Mouse (Mus musculus): ENCODE measurements around the gene Fam57b.

The Fam57b gene

DNA sequence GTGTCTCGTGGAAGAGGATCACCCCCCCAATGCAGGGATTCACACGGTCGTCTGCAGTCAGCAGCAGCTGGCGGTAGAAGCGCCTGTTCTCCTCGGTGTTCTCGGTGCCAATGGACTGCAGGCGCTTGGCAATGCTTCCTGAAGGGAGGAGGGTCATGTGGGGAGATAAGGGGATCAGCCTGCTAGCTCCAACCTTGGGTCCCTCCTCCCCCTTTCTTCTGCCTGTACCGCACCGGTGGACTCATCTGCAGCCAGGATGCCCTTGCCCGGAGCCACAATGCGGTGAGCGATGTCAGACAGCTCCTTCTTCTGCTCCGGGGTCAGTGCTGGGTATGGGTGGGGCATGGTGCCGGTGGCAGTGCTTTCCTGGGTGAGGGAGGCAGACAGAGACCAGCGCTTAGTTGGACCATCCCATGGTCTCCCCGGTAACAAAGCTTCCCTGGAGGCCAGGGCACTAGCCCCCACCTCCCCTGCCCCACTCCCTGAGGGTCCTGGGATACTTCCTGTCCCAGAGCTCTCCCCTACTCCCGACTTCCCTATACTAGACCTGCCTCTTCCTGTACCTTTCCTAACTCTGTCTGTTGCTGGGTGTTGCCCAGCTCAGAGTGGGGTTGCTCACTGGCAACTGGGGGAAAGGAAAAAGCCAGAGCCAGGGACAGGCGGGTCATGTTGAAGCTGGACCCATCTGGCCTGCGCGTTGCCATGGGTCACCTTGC, at the start of gene Fam57b:
Fam57b (plus strand) TSS at position 258 of the 716 bp plus-strand sequence.
- peak; percentile 55 for DNase-seq

DNA sequence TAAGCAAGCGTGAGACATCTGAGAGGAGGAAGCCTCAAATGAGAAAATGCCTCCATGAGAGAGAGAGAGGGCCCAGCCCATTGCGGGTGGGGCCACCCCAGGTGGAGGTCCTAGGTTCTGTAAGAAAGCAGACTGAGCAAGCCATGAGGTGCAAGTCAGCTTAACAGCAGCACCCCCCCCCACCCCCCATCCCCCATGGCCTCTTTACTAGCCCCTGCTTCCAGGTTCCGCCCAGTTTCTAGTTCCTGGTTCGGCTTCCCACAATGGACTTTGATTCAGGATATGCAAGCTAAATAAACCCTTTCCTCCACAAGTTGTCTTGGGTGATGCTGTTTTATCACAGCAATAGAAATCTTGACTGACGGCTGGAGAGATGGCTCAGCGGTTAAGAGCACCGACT, 48.6 kb upstream of the Fam57b start:
- no peak for DNase-seq

GRCm38 (mm10) chr7:126749582-126750343, 47.7 kb upstream of the Fam57b start:
- DNase-seq: no peak

DNA sequence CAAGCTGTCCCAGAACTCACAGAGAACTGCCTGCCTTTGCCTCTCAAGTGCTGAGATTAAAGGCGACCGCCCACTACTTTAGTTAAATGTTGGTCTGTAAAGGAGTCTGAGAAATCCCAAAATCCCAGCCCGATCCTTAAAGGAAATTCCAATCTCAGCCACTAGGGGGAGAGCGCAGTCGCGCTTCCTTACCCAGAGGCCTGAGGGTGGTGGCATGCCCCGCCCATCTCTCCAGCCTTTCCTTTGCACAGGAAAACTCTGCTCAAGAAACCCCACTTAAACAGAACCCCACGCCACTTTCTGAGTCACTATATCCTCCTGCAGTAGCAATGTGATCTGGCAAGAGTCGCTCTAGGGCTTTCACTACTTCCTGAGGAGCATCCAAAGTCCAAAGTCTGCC, 42.6 kb upstream of the Fam57b start:
- DNase-seq: peak; percentile 75

GRCm38 (mm10) chr7:126758539-126758938, 38.9 kb upstream of the Fam57b start:
- no peak for DNase-seq

DNA sequence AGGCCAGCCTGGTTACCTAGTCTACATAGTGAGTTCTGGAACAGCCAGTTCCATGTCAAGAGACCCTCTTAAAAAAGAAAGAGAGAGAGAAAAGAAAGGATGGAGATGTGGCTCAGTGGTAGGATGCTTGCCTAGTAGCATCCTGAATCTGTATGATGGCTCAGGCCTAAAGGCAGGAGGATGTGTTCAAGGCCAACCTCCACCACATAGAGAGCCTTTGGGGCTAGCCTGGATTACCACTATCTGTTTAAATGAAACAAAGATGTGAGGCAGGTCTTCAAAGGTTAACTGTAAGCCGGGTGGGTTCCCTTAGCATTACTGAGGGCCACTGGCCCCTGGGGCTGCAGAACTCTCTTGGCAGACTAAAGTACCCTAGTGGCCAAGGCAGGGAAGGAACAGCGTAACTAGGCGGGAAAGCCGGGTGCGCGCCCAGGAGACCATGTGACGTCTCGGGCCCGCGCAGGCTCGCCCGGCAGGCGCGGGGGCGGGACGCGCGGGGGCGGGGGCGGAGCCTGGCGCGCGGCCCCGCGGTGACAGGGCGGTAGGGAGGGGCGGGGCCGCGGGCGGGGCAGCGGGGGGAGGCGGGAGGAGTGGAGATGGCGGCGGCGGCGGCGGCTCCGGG, 38.3 kb upstream of the Fam57b start, which contains the start of gene Mapk3:
Mapk3 (plus strand) TSS at position 552 of the 622 bp plus-strand sequence.
- DNase-seq: peak; percentile 90

GRCm38 (mm10) chr7:126759672-126760390, 37.6 kb upstream of the Fam57b start:
- no peak for DNase-seq

DNA sequence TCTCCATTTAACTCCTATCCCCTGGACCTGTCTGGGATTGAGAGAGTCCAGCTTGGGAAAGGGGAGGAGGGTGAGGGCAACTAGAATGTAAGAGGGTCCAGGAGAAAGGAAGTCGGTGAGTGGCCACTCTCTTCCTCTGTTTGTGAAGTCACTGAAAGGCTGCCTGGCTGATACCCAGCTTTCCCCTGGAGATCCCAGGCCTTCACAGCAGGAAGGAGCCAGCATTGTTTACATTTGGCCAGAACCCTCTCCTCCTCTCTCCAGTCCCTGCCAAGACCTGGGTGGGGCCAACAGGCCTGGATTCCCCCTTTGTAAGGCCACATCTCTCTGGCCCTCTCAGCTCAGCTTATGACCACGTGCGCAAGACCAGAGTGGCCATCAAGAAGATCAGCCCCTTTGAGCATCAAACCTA, 37.1 kb upstream of the Fam57b start:
- DNase-seq: peak; percentile 77

- DNase-seq: no peak
Observed at GRCm38 (mm10) chr7:126760956-126761355, 36.5 kb upstream of the Fam57b start.

- DNase-seq: no peak
Observed at GRCm38 (mm10) chr7:126761529-126762067, 35.9 kb upstream of the Fam57b start.

GRCm38 (mm10) chr7:126762471-126763008, 34.9 kb upstream of the Fam57b start:
- DNase-seq: no peak

DNA sequence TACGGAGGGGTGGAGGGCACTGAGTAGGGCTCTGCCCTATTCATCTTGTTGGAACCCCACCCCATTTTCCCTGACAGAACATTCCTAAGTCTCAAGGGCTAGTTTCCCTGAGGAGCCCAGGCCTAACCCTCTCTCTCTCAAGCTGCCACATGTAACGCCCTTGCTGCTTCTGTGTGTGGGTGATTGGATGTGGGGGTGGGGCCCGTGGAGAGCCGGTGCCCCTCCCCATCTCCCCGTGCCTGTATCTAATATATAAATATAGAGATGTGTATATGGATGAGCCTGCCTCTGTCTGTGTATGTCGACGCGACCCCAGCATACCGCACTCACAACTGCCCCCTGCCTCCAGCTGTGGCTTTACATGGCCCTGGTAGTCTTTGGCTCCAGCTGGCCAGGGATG, 31.9 kb upstream of the Fam57b start:
- no peak for DNase-seq

- DNase-seq: peak; percentile 63
Observed at GRCm38 (mm10) chr7:126766201-126766600, 31.3 kb upstream of the Fam57b start, which contains the start of gene Gdpd3. Gdpd3 (plus strand) TSS chr7:126766334.

DNA sequence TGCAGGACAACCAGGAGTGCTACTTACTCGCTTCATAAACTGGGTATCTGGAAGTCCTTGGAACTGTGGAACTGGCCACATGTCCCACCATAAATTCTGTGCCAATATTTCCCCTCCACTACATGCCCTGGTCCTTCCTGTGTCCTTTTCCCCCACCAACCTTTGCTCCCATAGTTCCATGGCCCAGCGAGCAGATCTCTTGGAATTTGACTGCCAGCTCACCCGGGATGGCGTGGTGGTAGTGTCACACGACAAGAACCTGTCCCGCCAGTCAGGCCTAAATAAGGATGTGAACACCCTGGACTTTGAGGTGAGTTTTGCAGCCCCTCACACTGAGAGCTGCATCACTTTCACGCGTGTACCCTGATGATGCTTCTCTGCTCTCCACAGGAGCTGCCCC, 30.5 kb upstream of the Fam57b start:
- no peak for DNase-seq

DNA sequence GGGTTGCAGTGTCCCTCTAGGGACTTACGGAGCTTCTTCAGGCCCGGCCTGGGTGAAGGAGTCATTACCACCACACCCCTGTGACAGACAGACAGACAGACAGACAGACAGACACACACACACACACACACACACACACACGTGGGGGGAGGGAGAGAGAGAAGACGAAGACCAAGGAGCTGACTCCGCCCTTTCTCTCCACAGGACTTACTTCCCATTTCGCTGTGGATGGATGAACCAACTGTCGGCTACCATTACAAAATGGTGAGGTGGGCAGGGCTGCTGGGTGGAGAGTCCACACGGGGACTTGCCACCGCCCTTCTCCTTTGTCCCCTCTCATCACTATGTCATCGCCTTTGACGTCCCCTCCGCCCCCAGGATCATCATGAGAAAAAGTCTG, 26.7 kb upstream of the Fam57b start:
- DNase-seq: no peak

GRCm38 (mm10) chr7:126773351-126773750, 24.1 kb upstream of the Fam57b start:
- DNase-seq: no peak

DNA sequence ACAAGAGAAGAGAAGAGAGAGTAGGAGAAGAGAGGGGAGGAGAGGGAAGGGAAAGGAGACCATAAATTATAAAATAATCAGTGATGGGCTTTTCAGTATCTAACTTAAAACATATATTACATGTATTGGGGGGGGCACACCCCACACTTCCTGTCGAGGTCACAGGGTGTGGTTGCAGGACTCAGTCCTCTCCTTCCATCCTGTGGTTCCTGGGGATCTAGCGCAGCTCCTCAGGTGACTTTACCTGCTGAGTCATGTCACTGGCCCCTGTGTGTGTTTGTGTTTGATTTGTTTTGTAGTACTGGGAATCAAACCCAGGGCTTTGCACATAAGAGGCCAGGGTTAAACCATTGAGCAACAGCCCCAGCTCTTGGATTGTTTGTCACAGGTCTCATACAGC, 23.0 kb upstream of the Fam57b start:
- no peak for DNase-seq

- DNase-seq: no peak
Observed at GRCm38 (mm10) chr7:126775185-126775977, 22.1 kb upstream of the Fam57b start.

GRCm38 (mm10) chr7:126775978-126776234, 21.6 kb upstream of the Fam57b start:
- no peak for DNase-seq

GRCm38 (mm10) chr7:126776598-126777057, 20.8 kb upstream of the Fam57b start, which contains the start of gene Ypel3:
Ypel3 (plus strand) TSS chr7:126776955.
- DNase-seq: peak; percentile 96

DNA sequence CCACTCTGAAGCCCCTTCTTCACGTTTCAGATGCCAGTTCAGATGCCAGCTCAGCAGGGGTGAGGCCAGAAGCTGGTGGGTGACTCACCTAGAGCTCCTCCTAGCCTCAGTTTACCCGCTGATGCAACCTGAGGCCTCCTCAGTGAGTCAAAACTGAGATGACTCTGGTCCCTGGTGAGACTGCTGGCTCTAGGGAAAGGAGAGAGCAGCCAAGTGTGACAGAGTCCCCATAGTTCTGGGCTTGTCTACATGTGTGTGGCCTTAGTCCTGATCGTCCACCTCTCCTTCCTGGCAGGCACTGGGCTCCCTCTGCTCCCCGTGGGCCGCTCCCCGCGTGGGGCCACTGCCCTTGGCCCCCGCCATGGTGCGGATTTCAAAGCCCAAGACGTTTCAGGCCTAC, 20.0 kb upstream of the Fam57b start:
- DNase-seq: peak; percentile 52

DNA sequence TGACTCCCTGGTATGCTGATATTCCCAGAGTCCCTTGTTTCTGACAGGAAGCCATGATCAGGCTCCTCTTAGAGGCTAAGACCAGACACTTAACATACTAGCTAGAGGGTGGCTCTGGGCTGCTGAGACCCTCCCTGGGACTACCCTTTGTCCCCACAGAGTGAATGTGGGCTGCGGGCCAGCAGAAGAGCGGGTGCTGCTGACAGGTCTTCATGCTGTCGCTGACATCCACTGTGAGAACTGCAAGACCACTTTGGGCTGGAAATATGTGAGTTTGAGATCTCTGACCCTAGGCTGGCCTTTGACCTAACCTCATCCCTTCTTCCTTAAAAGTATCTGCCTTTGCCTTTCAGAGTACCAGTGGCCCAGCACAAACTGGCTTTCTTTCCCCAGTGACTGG, 19.3 kb upstream of the Fam57b start:
- no peak for DNase-seq

All from kidney, adult 11 months (tissue).